Mouse (Mus musculus): ENCODE measurements around the gene 2310022B05Rik. TPM values are rescaled to one million over a fixed set of nuclear protein-coding genes. Genes with fewer than 3 reads are reported as not detected.
A peak's percentile ranks its signal among the peaks of the same experiment; 100 is the strongest.

2310022B05Rik gene
- polyA plus RNA-seq, 1 experiment from 2014 or later: 41.6 TPM

DNA sequence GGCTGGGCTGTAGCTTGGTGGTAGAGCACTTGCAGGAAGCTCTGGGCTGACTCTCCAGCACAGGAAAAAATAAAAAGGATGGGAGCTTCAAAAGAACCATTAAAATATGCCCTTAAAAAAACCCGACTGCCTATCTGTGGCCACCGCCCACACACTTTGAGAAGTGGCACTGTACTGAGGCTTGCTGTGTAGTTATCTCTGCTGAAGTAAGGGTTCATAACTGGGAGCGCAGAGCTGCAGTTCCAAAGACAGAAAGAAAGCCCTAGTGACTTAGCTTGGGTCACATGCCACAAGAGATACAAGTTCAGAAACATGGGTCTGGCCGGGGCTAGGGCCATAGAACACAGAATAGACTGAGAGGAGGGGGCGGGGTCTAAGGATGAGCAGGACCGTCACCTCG lies 5.2 kb downstream of the 2310022B05Rik start:
- Histone ChIP-seq H3K4me1 (ENCODE audit: control insufficient read depth, insufficient read depth, low read length) (peaks cover 43% of the 10 kb centered on the region), H3K36me3 (ENCODE audit: control insufficient read depth, insufficient read depth, low read length) (peaks cover 12% of the 10 kb centered on the region), H3K4me2 (replicated peaks; ENCODE audit: low read depth, low read length) (no peak overlapping the region), H3K9me3 (ENCODE audit: control insufficient read depth, low read depth, low read length) (no peaks in the 10 kb centered on the region), H3K27ac (ENCODE audit: low read length) (peak overlapping the region; percentile 12; the same call in 1 of the 2 replicates), H3K27me3 (ENCODE audit: control insufficient read depth, insufficient read depth, low read length) (no peaks in the 10 kb centered on the region), H3K4me3 (ENCODE audit: low read depth, low read length) (no peak overlapping the region), H3K9ac (replicated peaks; ENCODE audit: low read depth, low read length) (no peak overlapping the region)
- ATAC-seq (ENCODE audit: insufficient number of reproducible peaks, insufficient read depth, low FRiP score, low read depth): no peak
- 78% methylated on average over 7 of the region's 7 CpGs for WGBS

DNA sequence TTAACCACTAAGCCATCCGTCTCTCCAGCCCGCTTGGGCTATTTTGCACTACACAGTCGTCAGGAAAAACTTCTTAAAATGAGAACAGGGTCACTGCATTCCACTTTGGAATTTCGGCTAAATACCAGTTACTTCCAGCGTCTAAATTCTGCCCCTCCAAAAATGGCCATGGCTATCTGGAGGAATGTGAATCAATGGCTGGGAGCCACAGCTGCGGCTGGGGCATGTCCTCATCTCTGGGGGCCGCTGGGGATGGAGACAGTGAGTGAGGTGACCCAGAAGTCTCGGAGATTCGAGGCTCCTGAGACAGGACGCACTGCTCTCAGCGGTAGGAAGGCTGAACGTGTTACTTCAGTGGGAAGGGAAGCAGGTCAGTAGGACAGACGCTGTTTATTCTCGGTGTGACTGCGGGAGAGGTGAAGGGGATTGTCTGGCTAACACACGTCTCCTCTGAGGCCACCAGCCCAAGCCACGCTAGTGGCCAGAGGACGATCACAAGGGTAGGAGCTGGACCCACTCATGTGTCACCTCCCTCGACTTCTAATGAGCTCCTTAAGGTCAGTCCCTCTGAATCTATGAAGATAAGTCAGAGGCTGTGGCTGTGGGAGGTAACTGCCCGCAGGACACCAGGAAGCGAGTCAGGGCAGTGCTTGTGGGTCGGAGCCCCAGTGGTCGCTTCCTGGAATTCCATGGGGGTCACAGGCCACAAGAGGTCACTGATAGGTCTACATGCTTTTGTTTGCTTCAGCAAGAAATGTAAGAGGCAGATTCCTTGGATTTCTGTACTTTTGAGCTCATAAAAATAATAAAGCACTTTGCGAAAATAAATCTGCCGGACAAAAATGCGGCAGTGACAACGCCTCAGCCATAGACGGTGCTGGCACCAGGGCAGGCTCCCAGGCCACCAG lies 9.3 kb downstream of the 2310022B05Rik start:
- peaks cover 16% of the 10 kb centered on the region for H3K36me3 ChIP-seq (ENCODE audit: control insufficient read depth, insufficient read depth, low read length)
- H3K9ac ChIP-seq (replicated peaks; ENCODE audit: low read depth, low read length): no peak overlapping the region
- no peaks in the 10 kb centered on the region for H3K9me3 ChIP-seq (ENCODE audit: control insufficient read depth, low read depth, low read length)
- H3K27me3 ChIP-seq (ENCODE audit: control insufficient read depth, insufficient read depth, low read length): no peaks in the 10 kb centered on the region
- no peak for ATAC-seq (ENCODE audit: insufficient number of reproducible peaks, insufficient read depth, low FRiP score, low read depth)
- H3K27ac ChIP-seq (ENCODE audit: low read length): peak overlapping the region; percentile 62
- peaks cover 31% of the 10 kb centered on the region for H3K4me1 ChIP-seq (ENCODE audit: control insufficient read depth, insufficient read depth, low read length)
- WGBS: 58% methylated on average over 28 of the region's 28 CpGs
- no peak overlapping the region for H3K4me3 ChIP-seq (ENCODE audit: low read depth, low read length)
- H3K4me2 ChIP-seq (replicated peaks; ENCODE audit: low read depth, low read length): no peak overlapping the region

DNA sequence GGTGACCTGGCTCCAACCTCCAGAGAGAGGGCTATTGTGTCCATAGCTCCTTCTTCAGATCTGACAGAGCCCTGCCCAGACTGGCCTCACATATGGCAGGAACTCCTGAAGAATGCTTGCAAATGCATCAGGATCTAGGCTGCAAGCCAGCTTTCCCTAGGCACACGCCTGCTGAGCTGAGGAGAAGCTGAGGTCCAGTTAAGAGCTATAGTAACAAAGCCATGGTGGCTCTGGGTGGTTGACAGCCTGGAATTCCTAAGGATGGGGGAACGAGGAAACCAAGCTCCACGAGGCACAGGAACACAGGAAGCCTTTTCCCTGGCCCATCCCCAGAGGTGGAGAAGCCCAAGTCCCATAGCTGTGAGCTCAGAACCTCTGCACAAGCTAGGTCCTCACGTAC lies 10.6 kb downstream of the 2310022B05Rik start:
- 16% methylated on average over 4 of the region's 4 CpGs for WGBS
- Histone ChIP-seq H3K4me2 (replicated peaks; ENCODE audit: low read depth, low read length) (no peak overlapping the region), H3K36me3 (ENCODE audit: control insufficient read depth, insufficient read depth, low read length) (peaks cover 16% of the 10 kb centered on the region), H3K27me3 (ENCODE audit: control insufficient read depth, insufficient read depth, low read length) (no peaks in the 10 kb centered on the region), H3K4me3 (ENCODE audit: low read depth, low read length) (no peak overlapping the region), H3K27ac (ENCODE audit: low read length) (peak overlapping the region; percentile 62; the same call in 1 of the 2 replicates), H3K9ac (replicated peaks; ENCODE audit: low read depth, low read length) (no peak overlapping the region), H3K9me3 (ENCODE audit: control insufficient read depth, low read depth, low read length) (no peaks in the 10 kb centered on the region), H3K4me1 (ENCODE audit: control insufficient read depth, insufficient read depth, low read length) (peaks cover 28% of the 10 kb centered on the region)
- peak; percentile 66; the same call in 1 of the 2 replicates for ATAC-seq (ENCODE audit: insufficient number of reproducible peaks, insufficient read depth, low FRiP score, low read depth)

DNA sequence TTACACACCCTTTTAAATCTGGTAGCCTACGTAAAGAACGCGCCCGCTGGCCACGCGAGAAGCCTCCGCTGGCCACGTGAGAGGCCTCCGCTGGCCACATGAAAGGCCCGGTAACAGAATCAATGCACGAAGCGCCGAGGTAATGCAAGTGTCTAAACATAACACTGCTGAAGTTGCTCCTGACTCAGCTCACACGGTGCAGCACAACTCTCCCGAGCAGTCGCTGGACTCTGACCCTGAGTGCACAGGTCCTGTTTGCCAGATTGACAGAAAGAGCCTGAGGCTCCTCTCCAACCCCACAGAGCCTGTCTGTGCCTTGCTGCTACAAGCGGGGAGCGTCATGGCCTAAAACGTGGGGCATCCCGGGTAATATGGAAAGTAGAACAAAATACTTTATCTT lies 11.4 kb downstream of the 2310022B05Rik start:
- no peak overlapping the region for H3K9ac ChIP-seq (replicated peaks; ENCODE audit: low read depth, low read length)
- no peak for ATAC-seq (ENCODE audit: insufficient number of reproducible peaks, insufficient read depth, low FRiP score, low read depth)
- no peaks in the 10 kb centered on the region for H3K27me3 ChIP-seq (ENCODE audit: control insufficient read depth, insufficient read depth, low read length)
- H3K9me3 ChIP-seq (ENCODE audit: control insufficient read depth, low read depth, low read length): no peaks in the 10 kb centered on the region
- 85% methylated on average over 20 of the region's 20 CpGs for WGBS
- peaks cover 28% of the 10 kb centered on the region for H3K4me1 ChIP-seq (ENCODE audit: control insufficient read depth, insufficient read depth, low read length)
- H3K4me2 ChIP-seq (replicated peaks; ENCODE audit: low read depth, low read length): no peak overlapping the region
- H3K4me3 ChIP-seq (ENCODE audit: low read depth, low read length): no peak overlapping the region
- H3K36me3 ChIP-seq (ENCODE audit: control insufficient read depth, insufficient read depth, low read length): peaks cover 16% of the 10 kb centered on the region
- peak overlapping the region; percentile 44; the same call in 1 of the 2 replicates for H3K27ac ChIP-seq (ENCODE audit: low read length)

DNA sequence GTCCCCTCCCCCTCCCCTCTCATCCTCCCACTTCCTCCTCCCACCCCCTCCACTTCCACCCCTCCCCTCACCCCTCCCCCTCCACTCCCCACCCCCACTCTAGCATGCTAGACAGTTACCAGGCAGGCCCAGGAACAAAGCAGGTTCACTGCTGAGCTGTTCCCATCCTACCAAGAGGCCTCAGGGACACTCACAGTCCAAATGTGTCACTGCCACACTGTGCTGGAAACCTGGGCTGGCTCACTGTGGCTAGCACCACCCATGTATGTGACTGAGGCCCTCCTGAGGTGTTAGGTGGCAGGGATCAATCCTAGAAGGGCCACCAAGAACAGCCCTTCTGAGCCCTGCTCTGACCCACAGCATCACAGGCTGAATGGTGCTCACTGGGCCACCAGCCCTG lies 14.9 kb downstream of the 2310022B05Rik start:
- Histone ChIP-seq H3K4me2 (replicated peaks; ENCODE audit: low read depth, low read length) (no peak overlapping the region), H3K27me3 (ENCODE audit: control insufficient read depth, insufficient read depth, low read length) (no peaks in the 10 kb centered on the region), H3K4me3 (ENCODE audit: low read depth, low read length) (no peak overlapping the region), H3K36me3 (ENCODE audit: control insufficient read depth, insufficient read depth, low read length) (peaks cover 4% of the 10 kb centered on the region; the same call in 1 of the 2 replicates), H3K9ac (replicated peaks; ENCODE audit: low read depth, low read length) (no peak overlapping the region), H3K9me3 (ENCODE audit: control insufficient read depth, low read depth, low read length) (no peaks in the 10 kb centered on the region), H3K27ac (ENCODE audit: low read length) (no peak overlapping the region), H3K4me1 (ENCODE audit: control insufficient read depth, insufficient read depth, low read length) (peaks cover 27% of the 10 kb centered on the region)
- ATAC-seq (ENCODE audit: insufficient number of reproducible peaks, insufficient read depth, low FRiP score, low read depth): no peak

DNA sequence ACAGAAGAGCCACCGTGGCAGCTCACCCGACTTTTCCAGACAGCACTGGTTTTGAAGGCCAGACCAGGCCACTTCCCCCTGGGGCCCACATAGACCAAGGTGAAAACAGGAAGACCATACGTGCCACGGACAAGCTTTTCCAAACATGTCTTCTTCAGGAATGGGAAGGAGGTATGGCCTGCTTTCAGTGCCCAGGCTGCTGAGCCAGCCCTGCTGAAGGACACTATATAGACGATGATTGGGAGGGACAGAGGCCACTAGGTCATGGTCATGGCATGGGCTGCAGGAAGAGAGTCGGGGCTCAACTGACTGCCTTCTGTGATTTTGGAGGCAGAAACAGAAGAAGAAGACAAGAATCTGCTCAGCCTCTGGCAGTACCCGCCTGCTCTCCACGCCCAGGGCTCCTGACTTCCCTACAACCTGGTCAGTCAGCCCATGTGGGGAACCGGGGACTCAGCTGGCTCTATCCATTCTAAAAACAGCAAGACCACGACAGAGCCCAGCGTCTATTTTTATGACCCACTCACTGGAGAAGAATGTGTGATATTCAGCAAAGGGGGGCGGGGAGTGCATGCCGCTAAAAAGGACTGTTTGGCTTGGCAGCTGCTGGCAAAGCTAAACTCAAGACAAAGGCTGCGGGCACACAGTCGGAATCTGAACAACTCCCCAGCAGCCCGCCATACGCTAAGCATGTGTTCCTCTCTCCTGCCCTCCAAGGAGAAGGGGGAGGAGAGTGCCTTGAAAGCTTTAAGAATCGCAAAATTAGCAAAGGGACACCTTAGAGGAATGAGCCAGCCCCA lies 19.4 kb downstream of the 2310022B05Rik start:
- H3K27me3 ChIP-seq (ENCODE audit: control insufficient read depth, insufficient read depth, low read length): no peaks in the 10 kb centered on the region
- no peak for ATAC-seq (ENCODE audit: insufficient number of reproducible peaks, insufficient read depth, low FRiP score, low read depth)
- H3K36me3 ChIP-seq (ENCODE audit: control insufficient read depth, insufficient read depth, low read length): peaks cover 4% of the 10 kb centered on the region; the same call in 1 of the 2 replicates
- WGBS: 55% methylated on average over 18 of the region's 18 CpGs
- H3K4me2 ChIP-seq (replicated peaks; ENCODE audit: low read depth, low read length): 0 out of 2 replicates have a peak overlapping the region, but pooled peaks have one; percentile 3
- peaks cover 17% of the 10 kb centered on the region for H3K4me1 ChIP-seq (ENCODE audit: control insufficient read depth, insufficient read depth, low read length)
- no peaks in the 10 kb centered on the region for H3K9me3 ChIP-seq (ENCODE audit: control insufficient read depth, low read depth, low read length)
- no peak overlapping the region for H3K4me3 ChIP-seq (ENCODE audit: low read depth, low read length)
- no peak overlapping the region for H3K9ac ChIP-seq (replicated peaks; ENCODE audit: low read depth, low read length)
- H3K27ac ChIP-seq (ENCODE audit: low read length): peak overlapping the region; percentile 76; the same call in 1 of the 2 replicates

DNA sequence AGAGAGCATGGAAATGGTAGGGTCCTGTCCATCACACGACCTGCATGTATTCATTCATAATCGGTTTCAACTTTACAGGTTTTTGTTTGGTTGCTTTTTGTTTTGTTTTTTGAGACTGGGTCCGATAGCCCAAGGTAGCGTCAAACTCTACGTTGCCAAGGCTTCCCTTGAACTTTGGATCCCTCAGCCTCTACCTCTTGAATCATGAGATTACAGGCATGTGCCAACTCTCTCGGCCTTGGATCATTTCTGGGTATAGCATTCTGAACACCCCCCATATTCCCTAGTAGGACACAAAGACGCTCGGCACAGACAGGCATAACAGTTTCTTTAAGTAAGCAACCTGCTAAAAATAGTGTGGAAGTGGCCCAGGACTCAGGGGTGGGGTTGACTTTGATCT lies 21.6 kb downstream of the 2310022B05Rik start:
- no peaks in the 10 kb centered on the region for H3K9me3 ChIP-seq (ENCODE audit: control insufficient read depth, low read depth, low read length)

DNA sequence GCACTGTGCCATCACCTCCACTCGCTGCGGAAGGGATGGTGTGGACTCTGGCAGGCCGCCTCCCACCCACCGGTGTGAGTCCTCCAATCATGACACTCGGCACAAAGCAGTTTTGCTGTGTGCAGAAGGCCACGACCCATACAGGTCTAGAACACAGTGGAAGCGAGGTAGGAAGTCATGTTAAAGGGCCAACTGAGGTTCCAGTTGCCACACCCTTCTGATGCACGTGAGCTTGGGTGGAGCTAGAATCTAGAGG lies 28.0 kb downstream of the 2310022B05Rik start:
- peaks cover 19% of the 10 kb centered on the region; the same call in 1 of the 2 replicates for H3K4me1 ChIP-seq (ENCODE audit: control insufficient read depth, insufficient read depth, low read length)
- peaks cover 32% of the 10 kb centered on the region for H3K36me3 ChIP-seq (ENCODE audit: control insufficient read depth, insufficient read depth, low read length)
- no peak overlapping the region for H3K9ac ChIP-seq (replicated peaks; ENCODE audit: low read depth, low read length)
- no peaks in the 10 kb centered on the region for H3K27me3 ChIP-seq (ENCODE audit: control insufficient read depth, insufficient read depth, low read length)
- H3K4me3 ChIP-seq (ENCODE audit: low read depth, low read length): no peak overlapping the region
- H3K9me3 ChIP-seq (ENCODE audit: control insufficient read depth, low read depth, low read length): no peaks in the 10 kb centered on the region
- H3K27ac ChIP-seq (ENCODE audit: low read length): no peak overlapping the region
- H3K4me2 ChIP-seq (replicated peaks; ENCODE audit: low read depth, low read length): no peak overlapping the region
- WGBS: 78% methylated on average over 8 of the region's 8 CpGs
- no peak for ATAC-seq (ENCODE audit: insufficient number of reproducible peaks, insufficient read depth, low FRiP score, low read depth)

More for the DNA sequence above, 21.6 kb downstream of the 2310022B05Rik start:
- no peak for ATAC-seq (ENCODE audit: insufficient number of reproducible peaks, insufficient read depth, low FRiP score, low read depth)
- no peaks in the 10 kb centered on the region for H3K27me3 ChIP-seq (ENCODE audit: control insufficient read depth, insufficient read depth, low read length)
- 95% methylated on average over 8 of the region's 8 CpGs for WGBS
- H3K4me1 ChIP-seq (ENCODE audit: control insufficient read depth, insufficient read depth, low read length): peaks cover 13% of the 10 kb centered on the region
- H3K4me3 ChIP-seq (ENCODE audit: low read depth, low read length): no peak overlapping the region
- no peak overlapping the region for H3K9ac ChIP-seq (replicated peaks; ENCODE audit: low read depth, low read length)
- peaks cover 23% of the 10 kb centered on the region for H3K36me3 ChIP-seq (ENCODE audit: control insufficient read depth, insufficient read depth, low read length)
- H3K4me2 ChIP-seq (replicated peaks; ENCODE audit: low read depth, low read length): no peak overlapping the region
- H3K27ac ChIP-seq (ENCODE audit: low read length): no peak overlapping the region
